8 mouse cellular contexts compared by ENCODE assay signal in the genomic region with DNA sequence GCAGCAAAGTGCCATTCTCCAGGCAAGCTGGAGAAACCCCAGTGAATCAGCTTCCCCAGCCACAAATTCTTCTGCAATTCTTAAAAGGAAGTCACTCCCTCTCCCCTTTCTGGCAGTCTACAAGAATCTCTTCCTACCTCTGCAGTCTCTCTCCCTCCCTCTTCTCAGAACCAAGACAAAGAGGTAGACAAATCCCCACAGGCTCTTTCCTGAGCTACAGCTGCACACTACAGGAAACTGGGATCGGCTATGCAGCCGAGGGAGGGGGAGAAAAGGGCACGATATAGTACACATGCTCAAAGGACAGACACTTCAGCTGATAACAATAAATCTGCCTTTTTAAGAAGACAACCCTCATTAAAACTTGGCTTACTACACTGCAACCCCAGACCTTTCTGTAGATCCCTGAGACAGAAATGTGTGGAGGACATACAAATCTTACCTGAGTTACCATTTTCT.
A peak's percentile ranks its signal among the peaks of the same experiment; 100 is the strongest.
DNase-seq lines count a peak whose midpoint lies in the region; ATAC-seq and TF ChIP-seq lines count a peak whose summit lies in the region.

No protein-coding gene starts in this region.

- H3K9me3 ChIP-seq in embryonic facial prominence, embryonic 10.5 days = no peaks in the 10 kb centered on the region
- H3K9me3 ChIP-seq in limb, embryonic 15.5 days = no peaks in the 10 kb centered on the region

- peak overlapping the region; percentile 68 for H3K9ac ChIP-seq in limb, embryonic 15.5 days

- H3K4me3 ChIP-seq in spleen, adult 2 months (ENCODE audit: extremely low read depth, insufficient read depth, insufficient read length) = peak overlapping the region; percentile 28; the same call in 1 of the 2 replicates
- peak overlapping the region; percentile 63 for H3K4me3 ChIP-seq in embryonic facial prominence, embryonic 10.5 days
- peak overlapping the region; percentile 54 for H3K4me3 ChIP-seq in limb, embryonic 15.5 days
- H3K4me3 ChIP-seq in olfactory bulb, adult 2 months (ENCODE audit: insufficient read depth, low read depth, low read length) = peak overlapping the region; percentile 49

- H3K4me2 ChIP-seq in limb, embryonic 15.5 days = peak overlapping the region; percentile 60

- TF ChIP-seq CTCF in spleen, adult 2 months (IDR thresholded peaks at IDR 0.05; ENCODE audit: extremely low read depth, insufficient read depth, insufficient read length, insufficient replicate concordance) = no peak
- TF ChIP-seq CTCF in olfactory bulb, adult 2 months (IDR thresholded peaks at IDR 0.05; ENCODE audit: insufficient read depth, low read depth, low read length) = no peak

- no peak for DNase-seq in spleen, adult 2 months (ENCODE audit: low read depth in 1 of 2, low spot score in 2 of 2)
- no peak for DNase-seq in spleen, postnatal 4 days (ENCODE audit: low spot score in 2 of 2)
- peak; percentile 50 for DNase-seq in embryonic facial prominence, embryonic 10.5 days (ENCODE audit: low spot score)
- DNase-seq in heart, postnatal 10 days = peak; percentile 47 to 48
- no peak for DNase-seq in T-cell, adult 2 months (ENCODE audit: low spot score)
- DNase-seq in right cerebral cortex, postnatal 10 days (ENCODE audit: low spot score in 2 of 2) = no peak

- no peaks in the 10 kb centered on the region for H3K36me3 ChIP-seq in spleen, adult 2 months (ENCODE audit: control insufficient read depth, insufficient read depth, low read length)
- peaks cover 7% of the 10 kb centered on the region; the same call in 1 of the 2 replicates for H3K36me3 ChIP-seq in embryonic facial prominence, embryonic 10.5 days (replicated peaks)
- no peaks in the 10 kb centered on the region for H3K36me3 ChIP-seq in limb, embryonic 15.5 days

- TF ChIP-seq POLR2A in spleen, adult 2 months (IDR thresholded peaks at IDR 0.05; ENCODE audit: low read depth, low read length) = no peak
- 0 out of 2 replicates have a peak, but pooled peaks have one; percentile 6 for TF ChIP-seq POLR2A in olfactory bulb, adult 2 months (IDR thresholded peaks at IDR 0.05; ENCODE audit: insufficient read depth, low read depth, low read length)

- intact Hi-C loops in heart, postnatal 10 days (cut with DNase I) = loop anchor here (2.0 to 5.0 kb wide), 3 partner anchors 60 to 204 kb away; no protein-coding TSS in a partner anchor

- H3K27me3 ChIP-seq in spleen, adult 2 months (ENCODE audit: control insufficient read depth, insufficient read depth, low read length) = no peaks in the 10 kb centered on the region
- no peaks in the 10 kb centered on the region for H3K27me3 ChIP-seq in embryonic facial prominence, embryonic 10.5 days (replicated peaks; ENCODE audit: low read depth, poor library complexity, severe bottlenecking)
- H3K27me3 ChIP-seq in limb, embryonic 15.5 days = no peaks in the 10 kb centered on the region

- no peak overlapping the region for H3K27ac ChIP-seq in spleen, adult 2 months (ENCODE audit: insufficient read depth, low read length)
- peak overlapping the region; percentile 90 for H3K27ac ChIP-seq in embryonic facial prominence, embryonic 10.5 days (replicated peaks)
- peak overlapping the region; percentile 94 for H3K27ac ChIP-seq in limb, embryonic 15.5 days
- peak overlapping the region; percentile 93 for H3K27ac ChIP-seq in olfactory bulb, adult 2 months (ENCODE audit: insufficient read depth, low read depth, low read length)

- 0% methylated on average over 3 of the region's 3 CpGs for WGBS in spleen, adult 2 months
- 0% methylated on average over 3 of the region's 3 CpGs for WGBS in embryonic facial prominence, embryonic 10.5 days
- 0% methylated on average over 3 of the region's 3 CpGs for WGBS in limb, embryonic 15.5 days
- WGBS in olfactory bulb, adult 2 months = 0% methylated on average over 3 of the region's 3 CpGs

- ATAC-seq in limb, embryonic 15.5 days (ENCODE audit: insufficient number of reproducible peaks, low FRiP score, low TSS enrichment, low read depth) = peak; percentile 53; the same call in 1 of the 2 replicates

- H3K4me1 ChIP-seq in spleen, adult 2 months (ENCODE audit: control insufficient read depth, insufficient read depth, insufficient read length) = no peaks in the 10 kb centered on the region
- peaks cover 69% of the 10 kb centered on the region for H3K4me1 ChIP-seq in embryonic facial prominence, embryonic 10.5 days
- H3K4me1 ChIP-seq in limb, embryonic 15.5 days = peaks cover 48% of the 10 kb centered on the region
- H3K4me1 ChIP-seq in olfactory bulb, adult 2 months (ENCODE audit: control insufficient read depth, insufficient read depth, low read length) = peaks cover 32% of the 10 kb centered on the region

Comparison
In these comparisons a context has a peak if more than half of its experiments do, and no peak if none do; other contexts are left out.
1. DNase-seq: peak in embryonic facial prominence, embryonic 10.5 days (single experiment) and heart, postnatal 10 days (2 of 2); none in spleen, adult 2 months (0 of 2), spleen, postnatal 4 days (0 of 2), T-cell, adult 2 months (single experiment) and right cerebral cortex, postnatal 10 days (0 of 2).
2. Peak in every context shown above with its lines, with median percentiles within 50 percentile points of each other: H3K4me3 ChIP-seq.